ENCODE assay signal across 17 mouse cellular contexts in the genomic region with DNA sequence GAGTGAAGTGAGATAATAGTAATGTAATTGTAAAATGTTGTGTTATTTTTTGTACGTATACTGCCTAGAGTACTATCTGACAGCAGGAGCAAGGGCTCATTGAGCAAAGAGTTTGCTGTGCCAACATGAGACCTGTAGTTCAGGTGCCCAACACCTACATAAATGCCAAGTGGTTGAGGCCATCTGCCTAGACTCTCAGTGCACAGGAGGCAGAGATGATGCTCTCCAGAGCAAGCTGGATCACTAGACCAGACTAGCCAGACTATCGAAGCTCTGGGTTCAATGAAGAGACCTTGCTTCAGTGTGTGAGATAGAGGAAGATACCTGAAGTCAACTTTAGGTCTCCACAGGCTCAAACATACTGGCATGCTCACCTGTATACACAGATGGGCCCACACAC.
"Had no signal": no experiment of that assay in that cellular context is flagged by ENCODE, and none has a peak within 500 bp of the region (broad histone marks: within the 10 kb centered on the region; RNA-seq: fewer than 3 reads in every experiment).

No protein-coding gene starts in this region.

- H3K4me2 ChIP-seq: kidney, embryonic 15.5 days; liver, embryonic 13.5 days; midbrain, embryonic 11.5 days; midbrain, embryonic 15.5 days; neural tube, embryonic 12.5 days; neural tube, embryonic 15.5 days; stomach, embryonic 15.5 days had no signal

- H3K9ac ChIP-seq: kidney, embryonic 15.5 days; liver, embryonic 13.5 days; midbrain, embryonic 15.5 days; neural tube, embryonic 12.5 days; neural tube, embryonic 15.5 days; stomach, embryonic 15.5 days had no signal

- H3K27me3 ChIP-seq: kidney, embryonic 15.5 days; liver, embryonic 13.5 days; midbrain, embryonic 15.5 days; neural tube, embryonic 12.5 days; neural tube, embryonic 15.5 days; stomach, embryonic 15.5 days had no signal

- ATAC-seq: midbrain, embryonic 15.5 days had no signal

- H3K9me3 ChIP-seq: kidney, embryonic 15.5 days; liver, embryonic 13.5 days; midbrain, embryonic 15.5 days; neural tube, embryonic 12.5 days; neural tube, embryonic 15.5 days; stomach, embryonic 15.5 days had no signal

- DNase-seq: kidney, postnatal 10 days; kidney, postnatal 36 days; layer of hippocampus, postnatal 36 days; liver, embryonic 13.5 days; lung, adult 2 months; lung, postnatal 14 days; lung, postnatal 4 days; retina, postnatal 1 day; thymus, adult 18-20 months; thymus, postnatal 36 days had no signal

- H3K4me3 ChIP-seq: kidney, embryonic 15.5 days; left cerebral cortex, adult 2 months; liver, embryonic 13.5 days; midbrain, embryonic 15.5 days; neural tube, embryonic 12.5 days; neural tube, embryonic 15.5 days; stomach, embryonic 15.5 days had no signal

- H3K4me1 ChIP-seq: kidney, embryonic 15.5 days; liver, embryonic 13.5 days; stomach, embryonic 15.5 days had no signal

- H3K36me3 ChIP-seq: kidney, embryonic 15.5 days; liver, embryonic 13.5 days; midbrain, embryonic 15.5 days; neural tube, embryonic 12.5 days; neural tube, embryonic 15.5 days; stomach, embryonic 15.5 days had no signal

- H3K27ac ChIP-seq: kidney, embryonic 15.5 days; left cerebral cortex, adult 2 months; liver, embryonic 13.5 days; midbrain, embryonic 15.5 days; neural tube, embryonic 12.5 days; neural tube, embryonic 15.5 days; stomach, embryonic 15.5 days had no signal
